Mouse (Mus musculus) c-Kit-positive CD71-positive TER-119-positive erythroid progenitor cells, embryonic 14.5 days (primary cell): ENCODE measurements at regions not wholly inside any gene's neighbourhood (a gene's known extent, or its start where the extent isn't known, plus 50 kb on each side); places are given as distances from the start of the nearest gene placed in this dataset.

Experiments used
- DNase-seq: peaks from one replicate; pipeline ENCODE4 v3.0.0-alpha.2; 2013; ENCODE audit warnings: low spot score

- no peak for DNase-seq
Observed at GRCm38 (mm10) chr10:111694227-111695200, 188.4 kb downstream of the Phlda1 start.

- DNase-seq: no peak
Observed at GRCm38 (mm10) chr10:111695918-111696760, 190.1 kb downstream of the Phlda1 start.

- DNase-seq: no peak
Observed at GRCm38 (mm10) chr10:111696987-111697386, 190.9 kb downstream of the Phlda1 start.

- no peak for DNase-seq
Observed at GRCm38 (mm10) chr10:111699557-111700508, 193.7 kb downstream of the Phlda1 start.

- DNase-seq: no peak
Observed at GRCm38 (mm10) chr10:111700570-111700969, 194.5 kb downstream of the Phlda1 start.

- DNase-seq: no peak
Observed at GRCm38 (mm10) chr10:111701138-111701537, 195.1 kb downstream of the Phlda1 start.

- no peak for DNase-seq
Observed at GRCm38 (mm10) chr10:111702435-111702834, 196.3 kb downstream of the Phlda1 start.

- DNase-seq: no peak
Observed at GRCm38 (mm10) chr10:111703447-111703846, 197.4 kb downstream of the Phlda1 start.

- no peak for DNase-seq
Observed at GRCm38 (mm10) chr10:111711519-111712113, 205.5 kb downstream of the Phlda1 start.

- DNase-seq: no peak
Observed at GRCm38 (mm10) chr10:111712991-111713390, 206.9 kb downstream of the Phlda1 start.

GRCm38 (mm10) chr10:111713676-111714075 lies 207.6 kb downstream of the Phlda1 start:
- DNase-seq: no peak

- no peak for DNase-seq
Observed at GRCm38 (mm10) chr10:111715172-111715571, 209.1 kb downstream of the Phlda1 start.

GRCm38 (mm10) chr10:111719632-111720031 lies 213.5 kb downstream of the Phlda1 start:
- DNase-seq: no peak

GRCm38 (mm10) chr10:111721068-111721467 lies 215.0 kb downstream of the Phlda1 start:
- DNase-seq: no peak

GRCm38 (mm10) chr10:111723885-111724284 lies 217.8 kb downstream of the Phlda1 start:
- DNase-seq: no peak

- DNase-seq: no peak
Observed at GRCm38 (mm10) chr10:111724574-111725414, 218.7 kb downstream of the Phlda1 start.

- DNase-seq: no peak
Observed at GRCm38 (mm10) chr10:111736026-111736425, 229.9 kb downstream of the Phlda1 start.

GRCm38 (mm10) chr10:111739471-111740138 lies 232.9 kb upstream of the Krr1 start:
- no peak for DNase-seq

GRCm38 (mm10) chr10:111740586-111741265 lies 231.7 kb upstream of the Krr1 start:
- no peak for DNase-seq
